Mouse (Mus musculus): ENCODE data around the gene Fcgr1.
"Not testable (repeated sequence)": the region's sequence is repeated elsewhere in the genome, so short reads cannot be mapped to it uniquely, and the experiment has no call there.

GRCm38 (mm10) chr3:96246427-96246856 lies 47.3 kb downstream of the Fcgr1 start, which contains the start of gene Hist2h3c1:
- TF ChIP-seq GATA1, TAL1 (IDR thresholded peaks at IDR 0.05; ENCODE audit: low read length): not testable (repeated sequence)

All from erythroblast, embryonic 14.5 days (primary cell).